Mouse (Mus musculus): ENCODE data around the gene Olfr441. TPM values are rescaled to one million over a fixed set of nuclear protein-coding genes. Genes with fewer than 3 reads are reported as not detected.

Gene Olfr441
- not detected in 2 replicates for polyA plus RNA-seq (2015; fragmentation: Nextera tagmentation; extraction: Ambion mirVana)

GRCm38 (mm10) chr6:43106069-43106468, at the start of gene Olfr441:
Gene Olfr441, plus strand, starts transcription at chr6:43106369.

GRCm38 (mm10) chr6:43146267-43146666, 40.1 kb downstream of the Olfr441 start, which contains the start of gene Olfr237-ps1:
Gene Olfr237-ps1, plus strand, starts transcription at chr6:43146567.

GRCm38 (mm10) chr6:43162982-43163381, 56.8 kb downstream of the Olfr441 start, which contains the start of gene Olfr437:
Gene Olfr437, plus strand, starts transcription at chr6:43163282.

Other genes with a start within 250 kb of the Olfr441 start
- not detected in 2 replicates for gene Olfr448, start 215.9 kb upstream of the Olfr441 start, polyA plus RNA-seq (2015; fragmentation: Nextera tagmentation; extraction: Ambion mirVana)
- not detected in 2 replicates for gene Olfr447, start 197.5 kb upstream of the Olfr441 start, polyA plus RNA-seq (2015; fragmentation: Nextera tagmentation; extraction: Ambion mirVana)
- not detected in 2 replicates for gene Olfr446, start 185.0 kb upstream of the Olfr441 start, polyA plus RNA-seq (2015; fragmentation: Nextera tagmentation; extraction: Ambion mirVana)
- not detected in 2 replicates for gene Olfr444, start 157.3 kb upstream of the Olfr441 start, polyA plus RNA-seq (2015; fragmentation: Nextera tagmentation; extraction: Ambion mirVana)
- not detected in 2 replicates for gene Olfr237-ps1, start 40.2 kb downstream of the Olfr441 start, polyA plus RNA-seq (2015; fragmentation: Nextera tagmentation; extraction: Ambion mirVana)
- not detected in 2 replicates for gene Olfr437, start 56.9 kb downstream of the Olfr441 start, polyA plus RNA-seq (2015; fragmentation: Nextera tagmentation; extraction: Ambion mirVana)
- not detected in 2 replicates for gene Olfr13, start 65.8 kb downstream of the Olfr441 start, polyA plus RNA-seq (2015; fragmentation: Nextera tagmentation; extraction: Ambion mirVana)
- not detected in 2 replicates for gene Olfr435, start 90.8 kb downstream of the Olfr441 start, polyA plus RNA-seq (2015; fragmentation: Nextera tagmentation; extraction: Ambion mirVana)
- not detected in 2 replicates for gene Olfr434, start 106.7 kb downstream of the Olfr441 start, polyA plus RNA-seq (2015; fragmentation: Nextera tagmentation; extraction: Ambion mirVana)
- gene Olfr47, start 125.2 kb downstream of the Olfr441 start, polyA plus RNA-seq (2015; fragmentation: Nextera tagmentation; extraction: Ambion mirVana): not detected in 2 replicates
- gene Arhgef5, start 159.2 kb downstream of the Olfr441 start, polyA plus RNA-seq (2015; fragmentation: Nextera tagmentation; extraction: Ambion mirVana): 2.3 and 4.1 TPM in 2 replicates
- gene Nobox, start 203.2 kb downstream of the Olfr441 start, polyA plus RNA-seq (2015; fragmentation: Nextera tagmentation; extraction: Ambion mirVana): 0.19 TPM in 1 of 2 replicates, not detected in the other